Mouse (Mus musculus): ENCODE results near the gene Pacsin2.
A peak's percentile ranks its signal among the peaks of the same experiment; 100 is the strongest.

Gene Pacsin2

DNA sequence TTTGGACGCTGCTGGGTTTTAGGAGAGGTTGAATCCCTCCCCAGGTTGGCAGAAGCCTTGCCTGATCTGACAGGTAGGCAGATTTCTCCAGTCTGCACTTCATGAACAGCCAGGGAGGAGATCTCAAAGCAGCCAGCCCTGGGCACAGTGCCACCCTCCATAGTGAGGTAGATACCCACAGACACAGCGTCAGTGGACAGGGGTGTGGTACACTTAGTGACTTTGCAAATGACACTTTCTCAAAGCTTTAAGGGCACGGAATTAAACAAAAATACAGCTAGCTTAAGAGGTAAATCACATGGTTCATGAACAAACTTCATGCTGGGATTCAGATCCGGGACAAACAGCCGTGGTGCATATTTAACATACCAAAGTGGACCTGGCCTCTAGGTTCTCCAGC lies 15.8 kb downstream of the Pacsin2 start:
- DNase-seq: peak in 1 of 2 experiments; percentile 53

DNA sequence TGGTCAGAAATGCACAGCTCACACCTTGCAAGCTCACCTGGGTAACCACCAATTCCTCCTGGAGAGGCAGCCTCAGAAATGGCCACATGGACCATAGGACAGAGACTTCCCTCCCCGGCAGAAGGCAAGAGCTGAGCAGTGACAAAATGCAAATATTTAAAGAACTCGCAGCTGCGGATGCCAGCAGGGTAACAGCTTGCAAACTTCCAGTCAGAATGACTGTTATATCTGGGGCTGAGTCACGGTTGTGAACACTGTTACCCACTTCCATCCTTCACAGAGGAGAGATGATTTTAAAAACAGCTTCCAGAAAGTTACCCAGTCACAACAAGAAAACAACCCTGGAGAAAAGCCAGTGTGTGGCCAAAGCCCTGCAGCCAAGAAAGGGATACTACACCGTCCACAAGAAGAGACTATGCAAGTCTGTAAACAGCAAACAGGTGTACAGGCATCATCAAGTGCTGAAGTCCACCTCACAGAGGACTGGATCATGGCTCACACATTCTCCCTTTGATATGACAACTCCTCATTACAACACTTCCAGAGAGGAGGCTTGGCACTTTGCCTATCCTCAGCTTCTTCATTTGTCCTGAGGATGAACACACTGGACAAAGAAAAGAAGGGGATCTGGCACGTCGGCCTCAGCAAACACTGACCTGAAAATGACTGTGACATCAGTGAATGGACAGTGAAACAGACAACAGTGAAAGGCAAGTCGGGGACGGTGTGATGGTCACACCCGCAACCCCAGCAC lies 16.4 kb downstream of the Pacsin2 start:
- DNase-seq: peak in 1 of 2 experiments; percentile 42

DNA sequence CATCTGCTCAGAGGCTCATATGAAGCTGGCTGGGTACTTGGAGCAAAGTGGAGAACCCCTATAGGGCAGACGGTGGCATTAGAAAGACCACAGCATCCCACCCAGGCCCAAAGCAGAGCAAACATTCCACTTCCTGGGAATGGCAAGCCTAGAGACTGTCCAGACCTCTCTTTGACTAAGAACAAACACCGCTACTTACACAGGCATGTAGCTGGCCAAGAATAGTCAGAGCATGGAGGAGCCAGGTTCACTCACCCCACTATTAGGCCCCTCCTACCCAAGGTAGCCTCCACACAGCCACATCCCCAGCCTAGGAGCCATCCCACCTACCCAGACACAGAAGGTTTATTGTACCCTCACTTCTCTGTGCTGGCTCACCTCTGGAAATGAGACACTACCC lies 18.5 kb downstream of the Pacsin2 start:
- DNase-seq: no peak

DNA sequence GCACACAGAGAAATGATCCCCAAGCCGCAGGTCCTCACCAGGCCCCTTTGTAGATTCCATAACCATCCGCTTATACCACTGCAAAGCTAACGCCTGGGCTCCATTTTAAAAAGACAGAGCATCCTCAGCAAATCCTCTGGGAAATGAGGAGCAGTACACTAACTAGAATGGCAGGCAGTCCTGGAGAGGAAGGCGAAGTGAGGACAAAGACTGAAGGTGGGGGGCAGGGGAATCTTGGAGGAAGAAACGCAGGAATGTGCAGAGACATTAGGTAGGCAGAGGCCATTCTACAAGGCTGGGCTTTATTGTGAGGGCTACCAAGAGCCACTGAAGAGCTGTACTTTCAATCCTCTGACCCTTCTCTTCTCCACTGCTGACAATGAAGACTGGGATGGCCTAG lies 19.0 kb downstream of the Pacsin2 start:
- no peak for DNase-seq

DNA sequence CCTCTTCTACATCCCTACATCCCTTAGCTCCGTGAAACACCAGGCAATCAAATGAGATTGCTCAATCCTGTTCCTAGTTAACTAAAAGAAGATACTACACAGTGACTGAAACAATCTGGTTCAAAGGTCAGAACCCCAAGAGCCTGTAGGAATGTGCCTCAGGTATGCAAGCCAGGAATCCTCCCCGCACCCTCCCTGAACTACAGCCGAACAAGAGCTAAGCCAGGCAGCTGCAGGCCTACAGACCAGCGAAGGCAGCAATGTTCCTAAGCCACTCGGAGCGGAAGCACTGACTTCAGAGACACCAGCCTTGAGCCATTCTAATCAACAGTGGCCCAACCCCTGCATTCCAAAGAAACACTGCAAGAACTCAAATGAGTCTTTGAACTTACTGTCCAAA lies 20.0 kb downstream of the Pacsin2 start:
- peak in 1 of 2 experiments; percentile 59 for DNase-seq

DNA sequence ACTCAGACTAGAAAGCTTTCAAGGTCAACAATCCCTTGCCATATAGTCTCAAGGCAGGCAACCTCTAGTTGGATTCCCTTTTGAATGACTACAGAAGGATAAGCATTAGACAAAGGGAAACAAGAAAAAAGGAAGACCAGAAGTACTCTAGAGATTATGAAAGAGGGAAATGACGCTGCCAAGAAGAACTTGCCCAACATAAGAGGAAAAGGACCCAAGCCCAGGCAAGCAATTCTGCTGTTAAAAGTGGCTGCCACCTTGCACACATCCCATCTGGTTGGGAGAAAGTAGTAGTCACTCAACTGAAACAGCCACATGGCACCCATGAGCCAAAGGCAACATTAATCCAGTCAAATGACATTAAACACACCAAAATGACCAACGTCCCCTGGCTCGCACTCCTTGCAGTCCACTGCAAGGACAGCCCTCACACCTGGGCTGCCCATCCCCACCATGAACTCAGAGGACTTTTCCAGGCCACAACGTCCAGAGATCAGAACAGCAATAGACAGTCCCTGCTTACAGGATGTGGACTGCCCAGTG lies 21.8 kb downstream of the Pacsin2 start:
- DNase-seq: no peak

DNA sequence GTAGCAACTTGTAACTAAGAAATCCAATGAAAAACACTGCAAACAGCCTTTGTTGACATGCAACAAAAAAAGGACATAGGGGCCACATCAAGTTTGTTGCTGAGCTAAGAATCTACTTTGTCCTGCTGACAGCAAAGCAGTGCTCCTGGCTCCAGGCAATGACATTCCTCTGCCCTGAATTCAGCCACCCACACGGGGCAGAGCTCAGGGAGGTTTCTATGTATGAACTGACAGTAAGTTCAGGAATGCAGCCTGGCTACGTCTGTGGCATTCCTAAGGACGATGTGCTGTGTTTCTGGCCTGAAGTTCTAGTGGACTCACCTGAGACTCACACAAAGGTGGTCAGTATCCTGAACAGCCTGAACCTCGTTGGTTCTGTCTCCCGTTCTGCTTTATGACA lies 23.7 kb downstream of the Pacsin2 start:
- DNase-seq: no peak

DNA sequence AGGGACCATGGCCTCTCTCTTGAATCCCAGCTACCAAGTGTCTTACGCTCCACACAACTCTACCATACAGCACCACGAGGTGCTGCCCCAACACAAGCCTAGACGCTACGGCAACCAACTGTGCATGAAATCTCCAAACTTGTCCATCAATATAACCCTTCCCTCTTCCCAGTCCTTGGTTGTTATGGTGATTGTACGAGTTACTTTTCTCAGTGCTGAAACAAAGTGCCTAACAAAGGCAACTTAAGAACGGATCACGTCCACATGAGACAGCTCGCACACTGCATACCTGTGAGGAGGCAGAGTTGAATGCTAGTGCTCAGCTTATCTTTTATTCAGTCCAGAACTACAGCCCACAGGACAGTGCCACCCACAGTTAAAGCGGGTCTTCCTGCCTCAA lies 27.9 kb downstream of the Pacsin2 start:
- DNase-seq: no peak

DNA sequence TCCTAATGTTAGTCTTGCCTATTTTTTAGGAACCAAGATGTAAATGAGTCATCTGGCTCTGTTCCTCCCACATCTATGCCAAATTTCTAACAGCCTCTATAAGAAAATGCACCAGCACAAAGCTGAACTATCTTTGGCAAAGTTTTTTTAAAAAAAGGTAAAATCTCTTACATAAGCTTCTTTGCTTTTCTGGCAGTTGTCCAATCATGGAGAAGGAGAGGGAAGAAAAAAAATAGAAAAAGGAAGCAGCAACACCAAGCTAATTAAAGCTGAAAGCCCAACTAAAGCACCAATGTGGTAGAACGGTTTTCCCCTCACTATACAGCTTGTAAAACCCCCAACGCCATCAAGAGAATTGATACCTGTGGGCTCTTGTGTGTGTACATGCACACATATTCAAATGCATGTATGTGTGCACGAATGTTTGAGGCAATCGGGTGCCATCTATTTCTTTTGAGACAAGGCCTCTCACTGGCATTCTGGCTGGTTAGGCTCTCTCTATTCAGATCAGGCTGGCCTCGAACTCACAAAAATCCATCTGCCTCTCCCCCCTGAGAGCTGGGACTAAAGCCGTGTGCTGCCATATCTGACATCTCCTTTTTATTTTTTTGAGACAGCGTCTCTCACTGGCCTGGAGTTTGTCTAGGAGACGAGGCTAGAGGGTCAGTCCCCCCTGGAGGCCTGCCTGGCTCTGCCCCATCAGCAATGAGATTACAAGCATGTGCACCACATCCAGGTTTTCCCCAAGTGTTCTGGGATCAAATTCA lies 28.9 kb downstream of the Pacsin2 start:
- DNase-seq: no peak

DNA sequence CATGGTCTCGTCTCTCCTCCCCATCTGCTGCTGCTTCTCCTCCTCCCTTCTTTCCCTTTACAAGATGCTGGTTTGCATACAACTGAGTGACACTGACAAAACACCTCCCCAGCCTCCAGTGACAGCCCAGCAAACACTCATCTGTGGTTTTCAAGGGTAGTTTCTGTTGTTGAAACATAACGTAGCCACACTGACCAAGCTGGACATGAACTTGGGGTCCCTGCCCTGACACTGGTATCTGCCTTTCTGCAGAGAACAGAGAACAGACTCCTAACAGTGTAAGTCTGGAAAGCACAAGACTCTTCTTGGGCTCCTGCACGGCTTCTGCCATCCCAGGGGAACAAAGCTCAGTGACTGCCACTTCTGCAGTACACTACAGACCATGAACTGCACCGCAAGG lies 29.7 kb downstream of the Pacsin2 start:
- no peak for DNase-seq

DNA sequence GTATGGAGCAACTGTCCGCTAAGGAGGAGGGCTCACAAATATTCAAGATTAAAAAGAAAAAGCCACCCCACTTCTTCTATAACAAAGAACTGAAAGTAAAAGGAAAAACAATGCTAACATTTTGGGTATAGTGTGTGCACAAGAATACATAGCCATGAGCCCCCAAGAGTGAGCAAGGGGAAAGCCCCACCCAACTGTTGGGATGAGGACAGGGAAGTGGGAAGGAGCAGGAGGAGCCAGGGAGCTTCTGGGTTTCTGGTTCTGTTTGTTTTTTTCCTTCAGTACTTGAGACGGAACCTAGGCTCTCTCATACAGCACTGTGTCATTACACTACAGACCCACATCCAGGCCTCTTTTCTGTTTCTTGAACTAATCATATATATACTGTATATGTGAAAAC lies 31.1 kb downstream of the Pacsin2 start:
- DNase-seq: no peak

DNA sequence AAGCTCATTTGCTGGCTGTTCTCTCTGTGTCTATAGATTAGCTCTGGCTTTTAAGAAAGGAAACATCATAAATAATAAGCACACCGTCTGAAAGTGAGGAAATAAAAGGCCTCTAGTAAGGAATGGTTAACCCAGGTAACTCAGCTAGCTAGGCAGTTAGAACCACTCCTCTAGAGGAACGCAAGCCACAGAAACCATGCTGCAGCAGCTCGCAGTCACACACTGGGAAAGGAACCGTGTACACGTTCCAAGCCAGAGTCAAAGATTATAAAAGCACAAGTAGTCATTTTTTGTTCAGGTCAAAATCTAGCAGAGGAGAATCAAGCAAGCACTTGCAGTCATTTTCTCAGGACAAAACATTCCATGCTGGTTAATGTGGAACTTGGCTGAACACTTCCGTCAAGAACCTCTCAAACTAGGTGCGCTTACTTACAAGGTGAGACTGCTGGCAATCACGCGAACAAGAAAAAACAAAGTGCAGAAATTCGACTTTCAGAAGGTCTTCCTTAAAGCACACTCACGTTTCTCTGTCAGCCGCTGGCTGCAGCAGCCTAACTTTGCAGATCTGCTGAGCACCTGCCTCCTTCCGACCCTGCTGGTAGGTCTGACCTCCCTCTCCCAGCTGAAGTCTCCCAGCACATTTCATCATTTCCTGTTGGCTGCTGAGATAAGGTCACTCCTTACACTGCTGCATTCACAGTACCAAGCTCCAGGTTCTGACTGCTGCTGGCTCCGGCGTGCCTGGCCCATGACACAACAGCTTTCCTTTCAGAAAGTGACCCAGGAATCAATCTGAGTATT lies 32.0 kb downstream of the Pacsin2 start:
- DNase-seq: peak; percentile 67 to 69

DNA sequence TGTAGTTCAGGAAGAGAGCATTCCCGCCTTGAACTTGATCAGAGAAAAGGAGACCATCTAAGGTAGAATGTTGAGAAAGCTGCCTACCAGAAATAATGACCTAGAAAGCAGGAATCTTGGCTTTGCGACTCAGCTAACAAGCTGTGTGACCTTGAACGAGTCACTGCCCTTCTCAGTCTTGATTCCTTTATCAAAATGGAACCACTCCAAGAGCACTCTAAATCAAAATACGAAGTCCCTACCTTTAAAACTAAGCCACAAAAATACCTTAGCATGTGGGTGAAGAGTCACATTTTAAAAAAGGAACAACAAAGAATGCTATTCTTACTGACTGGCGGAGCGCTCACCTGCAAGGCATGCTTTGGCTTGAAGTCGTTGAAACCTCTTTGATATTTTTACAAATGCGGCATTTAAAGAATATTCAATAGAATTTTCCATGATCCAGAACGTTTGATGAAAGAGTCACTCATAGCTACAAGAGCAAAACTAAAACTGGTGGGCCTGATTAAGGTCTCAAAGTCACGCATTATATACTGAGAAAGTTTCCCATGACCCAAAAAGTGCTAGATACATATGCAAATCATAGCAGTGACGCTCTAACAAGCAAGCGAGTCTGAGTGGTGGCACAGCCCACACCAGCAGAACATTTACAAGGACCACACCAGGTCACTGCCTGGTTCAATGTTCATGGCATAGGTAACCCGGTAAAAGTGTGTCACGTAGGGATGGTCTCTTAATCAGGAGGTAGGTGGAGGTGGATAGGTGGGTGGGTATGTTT lies 33.2 kb downstream of the Pacsin2 start:
- DNase-seq: no peak

DNA sequence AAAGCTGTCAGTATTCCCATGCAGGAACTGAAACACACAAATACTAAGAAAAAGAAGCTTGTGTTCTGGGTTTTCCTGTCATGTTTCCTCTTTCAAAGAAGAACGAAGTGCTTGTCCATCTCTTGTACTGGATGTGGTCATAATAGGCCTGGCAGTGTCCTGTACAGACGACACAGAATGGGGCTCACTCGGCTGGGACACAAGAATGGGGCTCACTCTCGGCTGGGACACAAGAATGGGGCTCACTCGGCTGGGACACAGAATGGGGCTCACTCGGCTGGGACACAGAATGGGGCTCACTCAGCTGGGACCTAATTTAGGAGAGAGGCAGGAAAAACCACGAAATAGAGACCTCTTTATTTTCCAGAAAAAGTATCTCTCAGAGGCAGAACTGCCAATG lies 34.0 kb downstream of the Pacsin2 start:
- no peak for DNase-seq

DNA sequence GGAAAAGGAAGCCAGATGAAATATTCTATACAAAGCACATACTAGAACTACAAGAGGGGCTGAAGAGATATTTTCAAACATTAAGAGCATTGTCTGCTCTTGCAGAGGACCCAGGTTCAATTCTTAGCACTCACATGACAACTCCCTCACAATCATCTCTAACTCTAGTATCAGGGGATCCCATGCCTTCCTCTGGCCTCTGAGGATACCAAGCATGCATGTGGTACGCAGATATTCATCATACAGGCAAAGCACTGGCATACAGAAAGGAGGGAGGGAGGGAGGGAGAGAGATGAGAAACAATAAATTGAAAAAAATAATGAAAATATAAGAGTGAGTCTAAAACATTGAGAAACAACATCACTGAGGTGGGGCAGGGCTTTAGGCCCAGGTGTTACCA lies 35.8 kb downstream of the Pacsin2 start:
- DNase-seq: no peak

DNA sequence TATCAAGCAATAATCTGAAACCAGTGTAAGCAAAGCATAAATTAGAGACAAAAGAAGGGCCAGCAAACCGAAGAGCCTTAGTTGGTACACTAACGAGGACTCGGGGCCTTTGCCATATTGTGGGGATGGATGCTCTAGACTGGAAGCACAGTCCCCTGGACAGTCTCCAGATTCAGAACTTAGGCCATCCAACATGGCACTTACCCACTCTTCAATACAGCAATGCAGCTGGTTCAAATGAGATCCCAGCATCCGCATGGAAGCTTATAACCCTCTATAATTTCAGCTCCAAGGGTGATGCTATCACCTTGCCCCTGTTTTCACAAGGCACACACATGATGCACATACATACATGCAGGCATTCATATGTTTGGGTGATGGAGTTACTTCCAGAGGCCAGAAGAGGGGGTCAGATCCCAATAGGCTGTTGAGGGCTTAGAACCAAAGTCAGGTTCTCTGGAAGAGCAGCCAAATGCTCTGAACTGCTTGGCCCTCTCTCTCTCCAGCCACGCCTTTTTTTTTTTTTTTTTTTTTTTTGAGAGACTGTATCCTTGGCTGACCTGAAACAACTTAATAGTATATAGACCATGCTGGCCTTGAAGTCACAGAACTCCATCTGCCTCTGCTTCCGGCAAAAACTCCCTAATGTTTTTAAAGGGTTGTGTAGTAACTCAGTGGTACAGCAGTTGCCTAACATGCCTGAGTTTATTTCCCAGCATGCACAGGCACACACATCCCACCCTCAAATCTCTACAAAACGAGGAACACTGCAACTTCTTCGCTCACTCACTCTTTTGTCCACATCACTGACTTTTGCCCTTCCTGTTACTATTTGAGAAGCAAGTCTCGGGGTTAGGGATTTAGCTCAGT lies 36.9 kb downstream of the Pacsin2 start:
- DNase-seq: no peak

DNA sequence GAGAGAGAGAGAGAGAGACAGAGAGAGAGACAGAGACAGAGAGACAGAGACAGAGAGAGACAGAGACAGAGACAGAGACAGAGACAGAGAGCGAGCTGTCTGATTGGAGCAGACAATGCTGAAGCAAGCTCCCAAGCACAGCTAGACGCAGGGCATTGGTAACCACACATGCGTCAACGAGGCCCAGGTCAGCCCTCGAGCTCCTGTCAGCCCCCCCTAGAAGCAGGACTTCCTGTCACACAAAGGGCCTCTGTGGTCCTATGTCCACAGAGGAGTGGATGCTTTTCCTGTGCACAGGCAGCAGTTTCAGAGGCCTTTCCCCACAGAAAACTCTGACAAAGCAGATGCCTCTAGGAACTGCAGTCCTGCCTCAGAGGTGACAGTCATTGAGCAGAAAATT lies 38.6 kb downstream of the Pacsin2 start:
- DNase-seq: no peak

DNA sequence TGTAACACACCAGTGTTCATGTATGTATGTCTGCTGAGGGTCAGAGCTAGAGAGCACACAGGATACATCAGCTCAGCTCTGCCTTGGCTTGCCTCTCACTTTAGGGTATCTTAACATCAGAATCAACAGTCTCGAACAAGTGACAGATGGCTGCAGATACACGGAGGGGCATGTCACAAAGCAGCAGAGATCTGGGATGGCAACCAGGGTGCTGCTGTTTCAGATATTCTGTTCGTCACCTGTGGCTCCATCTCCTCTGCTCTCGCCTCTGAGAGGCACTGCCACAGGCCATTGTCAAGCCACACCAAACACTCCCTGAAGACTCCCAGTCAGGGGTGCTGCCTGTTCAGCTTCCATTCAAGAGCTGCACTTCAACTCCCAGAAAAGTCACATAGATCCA lies 39.1 kb downstream of the Pacsin2 start:
- DNase-seq: no peak

DNA sequence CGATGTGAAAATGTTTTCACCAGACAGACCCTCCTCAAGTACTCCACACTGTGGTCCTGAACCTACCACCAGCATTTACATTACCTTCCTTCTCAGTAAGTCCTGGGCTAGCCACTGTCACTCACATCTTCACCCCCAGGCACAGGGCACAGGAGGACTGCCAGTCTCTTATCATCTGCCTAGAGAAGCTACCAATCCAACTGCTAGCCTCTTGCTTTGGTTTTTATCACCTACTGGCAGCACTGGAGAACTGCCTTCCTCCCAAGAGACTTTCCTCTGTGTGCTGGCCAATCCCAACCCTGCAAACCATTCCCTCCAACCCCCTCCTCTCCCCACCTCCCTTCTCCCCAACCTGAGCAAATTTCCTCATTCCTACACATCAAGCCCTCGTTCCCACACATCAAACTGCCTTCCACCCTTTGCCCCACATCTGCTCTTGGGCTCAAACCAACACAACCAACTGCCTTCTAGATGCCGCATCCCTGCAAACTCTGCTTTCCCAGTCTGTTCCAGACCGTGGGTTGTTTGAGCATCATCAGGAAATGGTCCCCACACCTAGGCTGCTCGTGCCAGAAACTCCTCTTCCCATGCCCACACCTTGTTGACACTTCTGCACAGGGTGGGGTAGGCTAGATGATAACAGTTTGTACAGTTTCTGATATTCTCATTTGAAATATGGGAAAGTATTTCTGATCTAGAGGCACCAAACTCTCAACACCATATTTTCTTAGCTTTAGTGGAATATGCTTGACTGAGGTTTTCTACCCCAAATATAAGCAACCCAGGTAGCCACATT lies 40.6 kb downstream of the Pacsin2 start:
- DNase-seq: no peak

DNA sequence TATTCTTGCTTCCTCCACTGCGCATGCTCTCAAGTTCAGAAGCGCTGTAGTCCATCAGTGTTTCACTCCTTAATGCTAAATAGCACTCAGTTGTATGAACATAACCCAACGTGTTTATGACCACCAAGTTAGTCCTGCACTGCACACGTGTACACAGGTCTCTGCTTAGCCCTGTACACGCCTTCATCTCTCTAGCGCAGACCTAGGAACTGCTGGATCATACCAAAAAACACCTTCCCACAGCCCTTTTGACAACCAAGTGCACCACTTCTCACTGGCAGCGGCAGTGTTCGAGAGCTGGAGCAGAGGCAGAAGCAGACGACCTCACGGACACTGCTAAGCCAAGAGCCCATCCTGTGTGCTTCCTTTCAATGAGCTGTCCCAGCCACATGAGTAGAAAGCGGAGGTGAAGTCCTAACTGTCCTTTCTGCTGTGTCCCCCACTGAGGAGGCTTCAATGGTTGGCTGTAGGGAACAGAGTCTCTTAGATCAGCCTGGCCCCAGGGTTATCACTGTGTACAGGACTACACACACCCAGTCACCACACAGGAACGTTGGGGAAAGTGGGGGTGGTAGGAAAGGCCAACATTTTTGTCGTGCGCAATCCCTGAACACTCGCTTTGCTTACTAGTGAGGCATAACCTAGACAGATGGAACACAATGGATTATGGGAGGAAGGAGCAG lies 42.0 kb downstream of the Pacsin2 start:
- no peak for DNase-seq

All from lung, postnatal 4 days (tissue).